Mouse (Mus musculus): Measurements from ENCODE around the gene Arhgap33.
A peak's percentile ranks its signal among the peaks of the same experiment; 100 is the strongest.

The Arhgap33 gene

DNA sequence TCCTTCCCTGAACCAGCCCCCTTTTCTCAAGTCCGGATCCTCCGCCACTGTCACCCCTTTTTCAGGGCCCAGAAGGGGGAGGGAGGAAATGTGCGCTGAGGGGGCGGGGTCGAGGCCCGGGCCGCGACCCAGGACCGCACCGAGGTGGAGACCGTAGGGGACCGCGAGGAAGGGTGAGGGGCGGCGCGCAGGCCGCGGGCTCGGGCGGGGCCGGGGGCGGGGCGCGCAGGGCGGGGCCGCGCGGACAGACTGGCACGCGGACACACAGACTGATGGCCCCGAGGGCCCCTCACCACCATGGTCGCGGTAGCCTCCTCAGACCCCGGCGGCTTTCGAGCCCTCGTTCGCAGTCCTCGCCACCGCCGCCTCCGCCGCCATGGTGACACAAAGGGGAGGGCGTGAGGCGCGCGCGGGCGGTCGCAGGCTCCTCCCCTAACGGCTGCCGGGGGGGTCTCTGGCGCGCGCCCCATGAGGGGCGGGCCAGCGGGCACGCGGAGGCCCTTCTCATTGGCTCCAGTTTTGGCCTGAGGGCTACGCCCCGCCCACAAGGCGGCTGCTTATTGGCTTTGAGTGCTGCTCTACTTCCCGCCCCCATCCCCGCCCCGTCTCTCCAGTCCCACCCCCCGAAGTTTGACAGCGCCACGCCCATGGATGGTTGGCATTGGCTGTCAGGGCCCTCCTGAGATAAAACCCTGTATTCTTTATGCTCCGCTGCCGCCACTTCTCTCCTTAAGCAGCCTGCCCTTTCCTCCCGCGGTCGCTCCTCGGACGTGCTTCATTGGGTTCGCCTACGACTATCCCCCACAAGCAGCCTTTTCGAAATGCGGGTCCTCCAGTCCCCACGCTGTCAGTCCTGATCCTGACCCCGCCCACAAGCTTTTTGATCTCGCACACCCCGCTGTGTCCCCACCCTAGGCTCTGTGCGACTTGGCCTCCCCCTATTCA lies at the start of gene Arhgap33:
Gene Arhgap33 (minus strand): TSS at position 428 of the 945 bp plus-strand sequence.
- DNase-seq (ENCODE audit: low read depth, low spot score): peak; percentile 99

GRCm38 (mm10) chr7:30584339-30584738 lies 49.5 kb upstream of the Arhgap33 start:
- DNase-seq (ENCODE audit: low read depth, low spot score): no peak

GRCm38 (mm10) chr7:30581547-30581946 lies 46.7 kb upstream of the Arhgap33 start:
- no peak for DNase-seq (ENCODE audit: low read depth, low spot score)

GRCm38 (mm10) chr7:30579950-30580349 lies 45.1 kb upstream of the Arhgap33 start:
- DNase-seq (ENCODE audit: low read depth, low spot score): no peak

GRCm38 (mm10) chr7:30572969-30573368 lies 38.1 kb upstream of the Arhgap33 start:
- DNase-seq (ENCODE audit: low read depth, low spot score): peak; percentile 81

GRCm38 (mm10) chr7:30572389-30572788 lies 37.5 kb upstream of the Arhgap33 start:
- DNase-seq (ENCODE audit: low read depth, low spot score): no peak

- DNase-seq (ENCODE audit: low read depth, low spot score): no peak
Measured at GRCm38 (mm10) chr7:30567555-30567954, 32.7 kb upstream of the Arhgap33 start.

DNA sequence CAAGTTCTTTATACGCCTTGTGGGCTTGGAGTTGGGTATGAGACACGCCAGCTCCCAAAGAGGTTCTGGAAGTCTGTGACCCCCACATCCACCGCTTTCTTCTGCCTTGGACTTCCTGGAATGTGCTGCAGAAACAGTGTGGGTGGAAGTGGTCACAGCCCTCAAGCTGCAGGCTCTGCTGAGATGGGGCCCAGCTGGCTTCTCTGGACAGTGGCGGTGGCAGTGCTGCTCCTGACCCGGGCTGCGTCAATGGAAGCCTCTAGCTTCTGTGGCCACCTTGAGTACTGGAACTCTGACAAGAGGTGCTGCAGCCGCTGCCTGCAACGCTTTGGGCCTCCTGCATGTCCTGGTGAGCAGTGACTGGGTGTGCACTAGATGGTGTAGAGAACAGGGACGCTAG lies 31.2 kb upstream of the Arhgap33 start:
- DNase-seq (ENCODE audit: low read depth, low spot score): no peak

DNA sequence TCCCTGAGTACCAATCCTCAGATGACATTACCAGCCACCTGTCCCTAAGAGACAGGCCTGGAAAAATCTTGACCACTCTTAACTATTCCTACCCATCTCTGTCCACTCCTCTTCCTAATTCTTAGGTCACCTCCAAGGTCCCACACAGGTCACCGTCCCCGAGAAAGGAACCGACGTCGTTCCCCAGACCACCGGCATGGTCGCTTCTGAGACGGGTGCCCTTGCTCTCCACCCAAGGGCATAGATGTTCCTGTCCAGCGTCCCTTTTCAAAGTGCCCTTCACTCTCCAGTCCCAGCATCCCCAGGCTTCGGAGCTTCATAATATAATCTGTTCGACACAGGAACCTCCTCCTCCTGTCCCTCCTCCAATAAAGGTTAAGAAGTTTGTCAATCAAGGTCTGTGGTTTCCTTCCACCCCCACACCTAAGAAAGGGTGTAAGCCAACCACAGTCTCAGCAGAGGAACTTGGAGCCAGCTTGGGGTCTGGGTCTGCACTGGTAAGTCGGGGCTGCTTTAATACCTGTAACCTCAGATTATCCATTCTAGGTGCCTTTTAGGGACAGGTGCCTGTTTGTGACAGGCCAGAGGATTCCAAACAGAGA lies 30.2 kb upstream of the Arhgap33 start, which contains the start of gene Igflr1:
Gene Igflr1 (plus strand): TSS at position 458 of the 602 bp plus-strand sequence.
- no peak for DNase-seq (ENCODE audit: low read depth, low spot score)

- peak; percentile 44 for DNase-seq (ENCODE audit: low read depth, low spot score)
Measured at GRCm38 (mm10) chr7:30563906-30564280, 29.0 kb upstream of the Arhgap33 start.

DNA sequence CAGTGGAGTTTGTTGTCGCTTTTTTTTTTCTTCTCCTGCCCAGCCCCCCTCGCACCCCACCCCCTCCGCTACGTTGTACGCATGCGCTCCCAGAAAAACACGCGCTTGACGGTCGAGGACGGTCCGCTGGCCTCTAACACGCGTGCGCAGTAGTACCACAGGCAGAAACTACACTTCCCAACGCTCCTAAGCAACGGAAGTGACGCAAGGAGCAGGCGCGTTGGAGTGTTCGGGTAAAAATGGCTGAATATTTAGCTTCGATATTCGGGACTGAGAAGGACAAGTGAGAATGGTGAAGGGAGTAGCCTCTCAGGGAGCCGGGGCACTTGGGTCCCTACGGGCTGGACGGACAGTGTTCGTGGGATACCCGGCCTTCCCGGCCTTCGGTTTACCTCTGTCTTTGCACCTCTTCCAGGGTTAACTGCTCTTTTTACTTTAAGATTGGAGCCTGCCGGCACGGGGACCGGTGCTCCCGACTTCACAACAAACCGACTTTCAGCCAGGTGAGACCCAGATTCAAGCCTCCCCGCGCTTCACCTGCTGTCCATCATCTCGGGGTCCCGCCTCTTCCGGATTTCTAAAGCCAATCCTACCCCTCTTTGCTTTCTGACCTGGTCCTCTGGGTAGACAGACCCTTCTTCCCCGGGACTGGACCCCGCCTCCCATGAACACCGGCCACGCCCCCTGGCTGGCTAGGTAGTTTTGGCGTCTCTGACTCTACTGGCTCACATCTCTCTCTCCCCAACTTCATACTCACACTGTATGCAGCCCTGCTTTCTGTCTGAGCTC lies 28.5 kb upstream of the Arhgap33 start, which contains the start of the genes U2af1l4, Gm49396 and Psenen:
Gene U2af1l4 (plus strand): TSS at position 185 of the 789 bp plus-strand sequence.
Gene Gm49396 (plus strand): TSS at position 228 of the 789 bp plus-strand sequence.
Gene Psenen (minus strand): TSS at position 511 of the 789 bp plus-strand sequence.
- peak; percentile 99 for DNase-seq (ENCODE audit: low read depth, low spot score)

DNA sequence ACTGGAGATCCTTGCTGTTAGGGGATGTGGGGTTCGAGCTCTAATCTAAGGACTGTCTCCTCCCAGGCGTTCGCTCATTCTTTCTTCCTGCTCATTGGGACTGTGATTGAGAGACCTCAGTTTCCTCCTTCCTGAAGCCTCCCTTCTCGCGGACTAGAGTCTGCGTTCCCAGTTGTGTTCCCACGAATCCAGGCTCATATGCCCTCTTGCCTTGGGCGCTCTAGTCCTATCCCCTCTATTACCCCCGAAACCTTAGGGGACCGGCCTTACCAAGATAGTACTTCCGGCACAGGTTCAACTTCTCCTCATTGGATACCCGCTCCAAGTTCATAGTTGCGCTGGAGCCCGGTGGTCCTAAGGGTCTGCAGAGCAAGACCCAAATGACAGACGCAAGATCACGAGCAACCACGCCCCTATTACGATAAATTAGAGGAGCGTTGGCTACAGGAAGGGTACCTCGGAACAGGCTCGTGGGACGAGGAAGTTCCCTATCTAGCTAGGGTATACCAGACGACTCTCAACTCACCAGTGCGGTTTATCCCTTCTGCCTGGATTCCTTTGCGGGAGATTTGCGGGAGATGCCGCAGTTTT lies 27.8 kb upstream of the Arhgap33 start:
- peak; percentile 40 for DNase-seq (ENCODE audit: low read depth, low spot score)

DNA sequence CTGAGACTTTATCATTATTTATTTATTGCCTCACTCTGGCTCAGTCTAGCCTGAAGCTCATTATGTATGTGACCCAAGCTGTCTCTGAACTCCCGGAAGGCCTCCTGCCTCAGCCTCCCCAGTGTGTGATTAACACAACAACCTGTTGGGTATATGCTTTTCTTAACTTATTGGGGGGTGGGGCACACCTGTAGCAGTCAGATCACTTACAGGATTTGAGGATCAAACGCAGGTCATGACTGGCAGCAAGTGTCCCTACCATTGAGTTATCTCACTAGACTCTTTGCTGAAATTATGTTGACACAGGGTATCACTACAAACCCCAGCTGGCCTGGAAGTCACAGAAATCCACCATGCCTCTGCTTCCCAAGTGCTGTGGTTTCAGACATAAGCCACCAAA lies 25.4 kb upstream of the Arhgap33 start:
- no peak for DNase-seq (ENCODE audit: low read depth, low spot score)

- peak; percentile 100 for DNase-seq (ENCODE audit: low read depth, low spot score)
Measured at GRCm38 (mm10) chr7:30559443-30559954, 24.6 kb upstream of the Arhgap33 start, which contains the start of gene Lin37. Gene Lin37 (minus strand): TSS chr7:30559838.

GRCm38 (mm10) chr7:30558656-30559442 lies 24.0 kb upstream of the Arhgap33 start:
- DNase-seq (ENCODE audit: low read depth, low spot score): peak; percentile 36

- peak; percentile 39 for DNase-seq (ENCODE audit: low read depth, low spot score)
Measured at GRCm38 (mm10) chr7:30557901-30558514, 23.1 kb upstream of the Arhgap33 start.

DNA sequence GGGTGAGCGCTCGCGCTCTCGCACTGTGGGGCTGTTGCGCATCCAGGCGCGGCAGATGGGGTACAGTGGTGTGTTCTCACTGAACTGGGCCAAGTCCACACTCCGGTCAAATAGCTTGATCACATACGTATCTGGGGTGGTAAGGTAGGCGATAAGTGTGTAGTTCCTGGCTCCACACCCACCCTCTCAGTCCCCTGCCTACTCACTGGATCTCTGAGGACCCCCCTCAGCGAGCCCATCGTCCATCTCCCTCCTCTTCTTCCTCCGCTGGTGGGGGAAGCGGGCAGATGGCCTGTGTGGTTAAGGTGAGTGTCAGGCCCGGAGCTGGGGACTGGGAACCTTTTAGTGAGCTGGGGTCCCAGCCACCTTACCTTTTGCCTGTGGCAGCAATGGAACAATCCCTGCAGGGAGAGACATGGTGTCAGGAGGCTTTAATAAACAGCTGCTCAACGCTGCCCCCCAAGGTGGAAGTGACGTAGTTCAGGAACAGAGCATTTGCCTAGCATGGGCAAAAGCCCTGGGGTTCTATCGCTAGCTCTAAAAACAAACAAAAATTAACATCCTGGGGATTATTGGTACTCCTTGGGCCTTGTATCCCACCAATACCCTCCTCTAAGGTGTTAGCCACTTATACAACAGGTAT lies 22.2 kb upstream of the Arhgap33 start:
- no peak for DNase-seq (ENCODE audit: low read depth, low spot score)

DNA sequence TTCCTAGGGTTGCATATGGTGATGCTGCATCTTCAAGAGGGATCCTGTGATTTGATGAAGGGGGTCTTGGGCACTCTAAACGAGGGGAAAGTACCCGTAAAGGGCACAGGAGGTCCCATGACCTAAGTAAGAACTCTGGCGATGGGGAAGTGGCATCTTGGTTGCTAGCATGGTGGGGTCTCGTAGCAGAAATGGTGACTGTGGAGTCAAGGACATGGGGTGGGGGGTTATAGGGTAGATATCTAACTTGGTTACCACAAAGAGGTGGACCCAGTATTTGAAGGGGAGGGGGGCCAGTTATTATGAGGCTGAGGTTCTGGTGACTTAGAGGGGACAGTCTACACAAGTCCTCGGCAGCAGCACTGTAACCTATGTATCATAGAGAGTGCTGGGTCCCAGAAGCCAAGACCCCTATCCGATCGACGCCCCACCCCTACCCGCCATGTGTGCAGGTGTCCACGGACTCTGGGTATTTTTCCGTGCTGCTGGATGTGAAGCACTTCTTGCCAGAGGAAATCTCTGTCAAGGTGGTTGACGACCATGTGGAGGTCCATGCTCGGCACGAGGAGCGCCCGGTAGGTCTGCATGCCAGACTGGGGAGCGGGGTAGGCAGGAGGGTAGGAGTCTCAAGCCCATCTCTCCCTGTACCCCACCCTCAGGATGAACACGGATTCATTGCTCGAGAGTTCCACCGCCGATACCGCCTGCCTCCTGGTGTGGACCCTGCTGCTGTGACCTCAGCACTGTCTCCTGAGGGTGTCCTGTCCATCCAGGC lies 19.1 kb upstream of the Arhgap33 start:
- no peak for DNase-seq (ENCODE audit: low read depth, low spot score)
